Mouse (Mus musculus) right cerebral cortex, adult 2 months (tissue): ENCODE results near the gene Fam13a.

Experiments used
- DNase-seq, 2 experiments: peaks; one replicate each; pipeline ENCODE4 v3.0.0; 2021 to 2022; ENCODE audit warnings: low spot score in 2 of 2

Gene Fam13a

DNA sequence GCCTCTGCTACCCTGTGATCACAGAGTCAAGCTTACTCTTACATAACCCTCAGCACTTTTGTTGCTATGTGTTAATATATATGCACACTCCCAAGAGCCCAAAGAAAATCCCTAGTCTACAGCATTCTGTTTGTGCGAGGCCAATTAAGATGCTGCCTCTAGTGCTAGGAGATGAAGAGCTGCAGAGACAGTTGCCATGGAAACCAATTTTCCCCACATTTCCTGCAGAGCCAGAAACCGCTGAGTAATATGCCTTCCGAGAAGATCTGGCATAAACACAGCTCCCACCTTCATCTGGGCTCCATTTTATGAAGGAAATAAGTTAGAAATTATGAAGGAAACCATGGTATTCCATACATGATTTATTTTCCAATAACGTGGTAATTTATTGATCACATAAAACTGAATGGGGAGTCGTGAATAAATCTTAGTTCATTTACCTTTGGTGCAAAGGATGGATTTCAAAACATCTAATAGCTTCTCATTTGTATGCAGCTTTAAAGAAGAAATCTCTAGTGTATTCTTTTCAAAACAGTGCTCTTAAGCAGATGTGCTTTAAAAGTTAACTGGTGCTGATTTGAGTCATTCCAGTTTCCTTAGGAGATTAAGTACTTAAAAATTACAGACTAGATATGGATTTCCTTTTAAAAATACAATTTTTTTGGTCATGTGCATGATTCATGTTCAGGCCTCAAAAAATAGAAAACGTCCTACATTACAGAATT is 91.0 kb downstream of the Fam13a start:
- DNase-seq = peak; percentile 75

DNA sequence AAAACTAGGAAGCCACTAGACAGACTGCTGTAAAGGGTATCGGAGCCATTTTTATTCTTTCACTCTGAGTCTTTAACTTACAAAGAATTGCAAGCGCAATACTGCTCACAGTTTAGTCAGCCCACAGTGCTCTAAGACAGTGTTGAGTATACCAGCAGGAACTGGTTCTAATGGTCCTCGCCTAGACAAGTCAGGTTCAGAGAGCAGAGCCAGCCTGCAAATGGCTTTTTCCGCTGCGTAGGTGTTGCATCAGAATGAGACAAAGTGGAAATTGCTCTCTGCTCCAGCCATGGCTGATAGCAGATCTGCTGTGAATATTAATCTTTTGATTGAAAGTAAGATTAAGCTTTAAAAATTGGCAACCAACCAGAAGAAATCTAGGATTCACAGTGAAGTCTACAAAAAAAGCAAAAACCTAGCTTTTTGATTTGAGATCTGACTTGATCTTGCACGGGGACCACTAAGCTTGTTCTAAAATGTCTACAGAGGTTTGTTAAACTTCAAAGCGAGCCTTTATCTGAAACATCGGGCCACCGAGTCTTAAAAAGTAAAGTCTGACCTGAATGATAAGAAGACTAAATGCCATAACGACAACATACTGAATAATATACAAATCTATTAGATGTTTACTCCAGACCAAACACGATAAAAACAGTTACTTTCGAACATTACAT is 91.7 kb downstream of the Fam13a start:
- peak; percentile 43 to 51 for DNase-seq

DNA sequence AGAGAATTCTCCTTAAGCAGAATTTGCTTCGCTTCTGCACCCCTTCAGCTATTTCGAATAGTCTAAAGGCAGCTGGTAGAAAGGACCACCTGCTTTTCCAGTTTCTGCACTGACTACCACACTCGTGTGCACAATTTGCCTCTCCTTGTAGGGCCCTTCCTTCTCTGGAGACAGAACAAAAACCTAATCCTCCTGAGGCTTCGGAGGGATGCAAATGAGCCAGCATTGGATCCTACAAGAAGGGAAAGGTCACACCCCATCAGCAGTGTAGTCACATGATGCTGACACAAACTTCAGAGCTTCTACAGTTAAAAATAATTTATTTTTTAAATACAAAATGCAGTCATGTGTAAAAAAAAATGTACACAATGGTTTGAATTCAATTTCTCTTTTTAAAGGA is 93.2 kb downstream of the Fam13a start:
- no peak for DNase-seq

DNA sequence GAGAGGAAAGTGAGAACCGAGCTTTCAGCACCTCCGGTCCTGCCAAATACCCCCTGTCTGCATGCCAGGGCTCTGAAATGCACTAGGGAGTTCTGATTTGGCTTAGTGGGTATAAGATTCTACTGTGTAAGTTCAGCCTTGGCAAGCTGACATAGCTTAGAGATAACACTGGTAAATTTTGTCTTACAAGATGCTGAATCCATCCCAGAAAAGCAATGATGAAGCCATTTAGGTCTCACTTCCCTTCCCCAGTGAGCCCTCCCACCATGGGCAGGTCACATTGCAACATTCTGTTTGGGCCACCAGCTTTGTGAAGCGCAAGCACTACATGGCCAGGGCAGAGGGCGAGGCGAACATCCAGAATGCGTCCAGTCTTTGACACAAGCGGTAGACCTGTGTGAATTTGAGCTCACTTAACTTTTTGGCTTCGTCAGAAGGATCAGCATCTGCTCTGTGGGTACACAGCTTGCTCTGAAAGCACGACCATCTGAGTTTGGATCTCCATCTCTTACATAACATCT is 94.4 kb downstream of the Fam13a start:
- DNase-seq = peak in 1 of 2 experiments; percentile 43

DNA sequence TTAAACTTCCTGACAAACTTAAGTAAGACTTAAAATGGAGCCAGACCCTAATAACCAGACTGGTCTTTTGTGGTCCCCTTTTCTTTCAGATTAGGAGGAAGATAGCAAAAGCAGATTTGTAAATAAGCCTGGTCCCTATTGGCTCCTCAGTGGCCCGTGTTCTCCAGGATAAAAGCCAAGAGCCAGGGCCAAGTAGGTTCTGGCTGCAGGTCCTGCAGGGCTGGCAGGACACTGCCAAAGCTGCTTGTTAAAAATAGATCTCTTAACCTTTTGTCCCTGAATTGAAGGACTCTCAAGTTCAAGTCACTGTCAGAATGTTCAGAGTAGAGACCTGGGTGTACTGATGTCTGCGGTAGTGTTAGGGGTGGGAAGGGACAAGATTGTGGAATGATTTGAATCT is 96.5 kb downstream of the Fam13a start:
- no peak for DNase-seq

DNA sequence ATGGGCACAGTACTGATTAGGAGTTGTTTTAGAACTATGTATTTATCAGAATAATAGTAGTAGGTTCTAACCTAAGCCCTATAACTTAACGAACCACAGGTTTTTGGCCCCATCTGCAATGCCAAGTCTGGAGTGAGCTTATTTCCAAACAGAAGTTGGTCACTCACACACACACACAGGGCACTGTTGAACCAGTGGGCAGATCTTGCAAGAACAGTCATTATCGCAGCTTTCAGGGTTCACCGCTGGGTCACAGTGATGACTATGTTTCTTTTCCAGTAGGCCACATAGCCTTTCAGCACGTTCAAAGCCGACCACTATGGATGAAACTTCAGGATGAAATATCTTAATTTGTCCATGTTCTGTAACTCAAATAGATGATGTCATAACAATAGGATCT is 101.8 kb downstream of the Fam13a start:
- DNase-seq = no peak

DNA sequence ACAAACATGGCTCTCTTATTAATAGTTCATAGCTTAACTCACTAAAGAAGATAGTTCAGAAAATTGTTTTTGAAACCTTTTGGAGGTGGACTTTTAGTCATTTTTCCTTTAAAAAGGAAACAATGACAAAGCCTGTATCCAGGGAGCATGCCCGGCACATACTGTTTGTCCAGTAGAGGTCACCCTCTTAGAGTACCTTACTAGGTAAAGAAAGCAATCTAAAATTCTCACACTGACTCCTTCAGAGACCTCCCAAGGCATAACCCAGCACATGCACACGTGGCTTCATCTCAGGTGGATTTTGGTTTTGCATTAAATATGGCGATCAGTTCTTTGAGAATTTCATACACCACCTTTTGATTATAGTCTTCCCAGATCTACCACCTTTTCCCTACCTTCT is 102.7 kb downstream of the Fam13a start:
- DNase-seq = no peak

DNA sequence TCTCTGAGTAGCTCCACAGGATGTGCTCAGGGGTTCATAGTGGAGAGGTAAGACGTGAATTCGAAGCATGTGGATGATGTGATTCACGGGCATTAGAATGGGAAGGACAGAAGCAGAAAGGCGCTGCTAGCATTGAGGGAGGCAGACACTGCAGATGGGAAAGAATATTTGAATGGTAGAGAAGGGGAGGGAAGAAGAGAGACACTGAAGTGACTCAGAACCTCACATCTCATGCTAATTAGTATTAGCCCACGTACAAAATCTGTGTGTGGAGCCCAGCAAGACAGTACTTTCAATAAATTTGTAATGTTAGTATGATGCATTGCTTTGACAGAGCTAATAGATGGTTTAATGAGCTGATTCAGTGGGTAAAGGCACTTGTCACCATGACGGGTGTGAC is 103.6 kb downstream of the Fam13a start:
- DNase-seq = no peak

DNA sequence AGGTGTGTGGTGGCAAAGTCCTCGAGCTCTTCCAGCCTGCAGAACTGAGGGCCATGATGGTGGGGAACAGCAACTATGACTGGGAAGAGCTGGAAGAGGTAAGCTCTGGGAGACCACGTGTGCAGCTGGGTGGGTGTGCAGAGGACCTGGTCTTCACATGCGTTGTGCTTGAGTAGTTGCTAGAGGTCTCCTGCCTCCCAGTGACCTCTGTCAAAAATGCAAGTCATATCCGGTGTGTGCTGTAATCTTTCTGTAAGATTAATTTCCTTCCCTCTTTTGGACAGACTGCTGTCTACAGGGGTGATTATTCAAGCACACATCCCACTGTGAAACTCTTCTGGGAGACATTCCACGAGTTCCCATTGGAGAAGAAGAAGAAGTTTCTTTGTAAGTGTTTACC is 107.9 kb downstream of the Fam13a start:
- no peak for DNase-seq

DNA sequence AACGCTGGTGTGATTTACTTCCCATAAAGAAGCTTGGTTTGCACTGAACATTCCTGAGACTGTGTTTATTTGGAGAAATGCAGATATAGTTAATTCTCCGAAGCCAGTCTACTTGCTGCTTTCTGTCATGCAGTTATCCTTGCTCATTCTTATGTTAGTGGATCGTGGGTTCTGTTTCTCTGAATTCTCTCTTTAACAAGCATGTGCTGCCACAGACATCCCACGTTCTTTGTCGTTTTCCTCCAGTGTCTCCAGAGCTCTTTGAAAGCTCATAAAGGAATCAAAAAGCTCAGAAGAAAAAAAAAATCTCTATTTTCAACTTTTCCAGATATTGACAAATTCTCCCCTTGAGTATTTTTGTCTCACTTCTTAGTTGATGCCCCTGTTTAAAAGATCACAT is 110.4 kb downstream of the Fam13a start:
- DNase-seq = no peak

DNA sequence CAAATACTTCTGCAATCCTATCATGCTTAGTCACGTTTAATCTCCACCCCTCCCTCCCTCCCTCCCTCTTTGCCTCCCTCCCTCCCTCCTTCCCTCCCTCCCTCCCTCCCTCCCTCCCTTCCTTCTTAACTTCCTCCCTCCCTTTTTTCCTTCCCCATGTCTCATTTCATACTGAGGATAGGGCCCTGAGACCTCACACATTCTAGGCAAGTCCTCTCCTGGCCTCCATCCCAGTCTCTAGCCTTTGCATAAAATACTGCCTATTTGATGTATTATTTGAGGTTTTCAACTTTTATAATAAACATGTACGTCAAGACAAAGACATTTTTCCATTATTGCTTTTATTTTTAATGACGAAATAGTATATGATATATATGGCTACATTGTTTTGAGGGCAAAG is 110.8 kb downstream of the Fam13a start:
- DNase-seq = no peak

DNA sequence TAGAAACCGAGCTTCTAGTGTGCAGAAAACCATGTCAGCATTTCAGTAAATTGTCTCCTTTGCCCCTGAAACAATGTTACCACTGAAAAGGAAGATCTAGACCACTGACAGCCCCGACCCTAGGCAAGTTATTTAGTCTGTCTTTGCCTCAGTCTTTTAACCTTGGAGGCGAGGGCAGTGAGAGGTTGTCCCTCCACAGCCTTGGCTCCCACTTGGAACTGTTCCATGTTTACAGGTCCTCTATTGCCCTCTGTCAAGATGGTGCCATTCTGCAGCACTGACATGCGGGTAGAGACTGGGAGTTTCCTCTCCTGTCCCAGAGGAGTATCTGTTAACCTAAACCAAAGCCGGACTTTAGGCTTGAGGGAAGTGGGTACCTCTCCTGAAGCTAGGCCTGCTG is 111.5 kb downstream of the Fam13a start:
- DNase-seq = no peak

DNA sequence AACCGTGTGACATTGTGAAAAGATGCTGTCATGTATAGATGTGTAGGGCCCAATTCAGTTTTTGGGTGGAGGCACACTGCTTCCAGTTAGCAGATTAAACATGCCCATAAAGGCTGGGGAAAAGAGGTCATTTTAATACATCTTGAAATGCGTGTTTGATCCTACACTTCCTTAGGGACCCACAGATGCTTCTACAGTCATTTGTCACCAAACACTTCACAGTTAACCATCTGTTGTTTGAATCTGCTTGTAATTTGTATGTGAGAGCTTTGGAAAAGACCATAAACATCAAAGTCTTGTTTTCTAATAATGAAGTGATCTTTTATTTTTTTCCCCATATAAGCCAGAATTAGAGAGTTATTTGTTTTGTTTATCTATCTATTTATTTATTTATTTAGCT is 116.6 kb downstream of the Fam13a start:
- DNase-seq = no peak

DNA sequence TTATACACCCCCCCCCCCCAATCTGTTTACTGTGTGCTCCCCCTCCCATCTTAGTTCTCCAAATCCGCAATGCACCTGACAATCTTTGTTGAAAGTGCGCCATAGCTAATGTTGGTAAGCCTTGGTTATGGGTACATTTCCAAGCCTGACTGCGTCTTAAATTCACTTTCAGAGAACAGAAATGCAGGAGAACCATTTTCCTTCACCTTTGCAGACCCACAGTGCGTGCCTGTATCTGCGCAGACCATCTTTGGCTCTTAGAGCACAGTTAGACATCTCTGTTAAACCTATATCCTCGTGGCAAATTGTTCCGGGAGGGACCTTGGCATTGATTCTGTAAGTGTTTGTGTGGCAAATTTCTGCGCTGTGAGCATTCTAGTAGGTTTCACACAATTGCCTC is 117.0 kb downstream of the Fam13a start:
- no peak for DNase-seq

DNA sequence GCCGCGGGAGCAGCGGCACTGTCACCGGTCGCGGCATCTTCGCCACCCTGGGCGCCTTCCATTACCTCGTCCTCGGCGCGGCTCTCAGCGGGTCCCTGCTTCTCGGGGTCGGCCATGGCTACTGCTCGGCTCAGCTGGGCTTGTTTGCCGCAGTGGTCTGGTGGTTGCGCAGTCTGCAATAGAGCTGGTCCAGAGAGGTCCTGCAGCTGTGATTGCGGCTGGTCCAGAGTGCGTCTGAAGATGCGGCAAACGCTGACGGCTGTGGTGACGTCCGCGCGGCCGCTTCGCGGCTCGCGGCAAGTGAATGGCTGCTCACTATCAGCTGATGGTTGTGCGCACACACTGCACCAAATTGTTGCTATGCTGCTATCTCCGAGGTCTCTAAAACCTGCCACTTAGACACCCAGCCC is 117.5 kb downstream of the Fam13a start, which contains the start of gene Nap1l5:
Gene Nap1l5, minus strand, starts transcription at position 225 of the 410 bp plus-strand sequence.
- peak; percentile 73 to 83 for DNase-seq

DNA sequence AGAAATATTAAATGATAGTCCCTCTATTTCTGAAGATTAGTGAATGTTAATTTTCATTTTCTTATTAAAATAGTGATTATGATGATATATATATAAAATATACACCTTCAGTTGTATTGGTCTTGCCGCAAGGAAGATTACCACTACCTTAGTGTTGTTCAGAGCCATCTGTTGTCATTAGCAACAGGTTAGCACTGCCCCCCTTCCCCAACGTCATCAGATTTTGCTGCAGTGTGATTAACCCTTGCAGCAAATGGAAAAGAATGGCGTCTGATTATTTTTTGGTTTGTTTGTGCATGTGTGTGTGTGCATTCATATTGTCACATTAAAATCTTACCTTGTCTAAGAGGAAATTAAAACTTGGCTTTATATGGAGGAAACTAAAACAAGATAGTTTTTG is 119.8 kb downstream of the Fam13a start:
- no peak for DNase-seq

DNA sequence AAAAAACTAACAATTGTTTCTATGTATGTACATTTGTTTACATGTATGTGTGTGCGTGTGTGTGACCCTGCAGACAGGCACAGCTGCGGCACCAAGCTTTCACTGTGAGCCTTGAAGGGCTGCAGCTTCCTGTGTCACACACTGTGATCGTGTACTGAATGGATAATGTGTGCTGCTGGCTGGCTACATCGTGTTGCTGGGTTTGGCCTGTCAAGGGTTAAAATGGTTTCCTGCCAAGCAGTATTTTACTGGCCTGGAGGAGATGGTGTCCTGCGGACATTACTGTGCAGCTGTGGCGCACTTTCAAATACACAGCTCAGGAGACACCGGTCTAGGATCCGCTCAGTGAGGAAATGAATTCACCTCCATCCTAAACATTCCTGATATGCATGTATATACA is 121.2 kb downstream of the Fam13a start:
- DNase-seq = peak; percentile 38 to 51

DNA sequence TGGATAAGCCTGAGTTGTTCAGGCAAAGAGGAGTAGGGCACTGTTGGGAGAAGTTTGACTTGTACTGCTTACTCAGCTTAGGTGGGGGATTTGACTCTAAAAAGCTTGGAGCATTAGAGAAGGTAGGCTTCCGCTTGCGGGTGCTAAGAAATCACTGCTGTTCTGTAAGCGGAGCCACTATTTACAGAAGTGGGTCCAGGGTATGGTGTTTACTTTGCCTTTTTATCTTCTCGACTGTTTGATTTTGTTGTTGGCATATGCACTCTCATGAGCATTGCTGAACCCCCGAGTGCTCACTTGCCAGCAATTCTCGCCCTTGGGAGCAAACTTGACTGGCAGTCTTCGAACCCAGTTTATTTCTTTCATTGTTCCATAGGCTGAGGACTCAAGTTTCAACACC is 123.8 kb downstream of the Fam13a start:
- no peak for DNase-seq

DNA sequence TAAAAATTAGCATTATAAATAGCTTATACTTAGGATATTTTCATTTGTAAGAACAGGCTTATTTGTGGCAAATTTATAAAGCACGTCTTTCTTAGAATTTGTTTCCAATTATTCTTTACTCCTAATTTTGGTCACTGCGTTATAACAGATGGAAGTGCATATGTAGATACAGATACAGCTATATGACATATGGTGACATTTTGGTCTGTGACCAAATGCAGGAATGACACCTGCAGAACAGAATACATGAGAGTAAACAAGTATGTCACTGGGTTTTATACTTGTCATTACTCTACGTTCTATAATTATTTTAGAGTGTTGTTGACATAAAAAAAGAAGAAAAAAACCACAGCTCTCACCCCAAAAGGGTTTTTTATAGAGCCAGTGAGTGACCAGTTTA is 125.3 kb downstream of the Fam13a start:
- no peak for DNase-seq

DNA sequence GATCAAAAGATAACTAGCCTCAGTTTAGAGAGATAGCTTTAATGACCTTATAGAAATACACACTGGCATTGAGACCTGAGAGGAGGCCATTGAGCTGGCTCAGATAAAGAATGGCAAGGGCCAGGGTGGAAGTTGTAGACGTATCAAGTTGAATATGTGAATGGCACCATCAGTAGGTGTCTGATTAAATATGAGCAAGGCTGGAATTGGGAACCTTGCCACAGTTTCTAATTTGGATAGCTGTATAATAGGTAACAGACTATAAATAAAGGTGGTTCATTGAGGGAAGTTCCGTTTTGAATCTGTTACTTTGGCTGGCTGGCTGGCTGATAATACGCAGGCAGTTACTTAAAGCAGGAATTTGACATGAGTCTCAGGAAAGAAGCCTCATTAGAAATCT is 127.7 kb downstream of the Fam13a start:
- DNase-seq = no peak

DNA sequence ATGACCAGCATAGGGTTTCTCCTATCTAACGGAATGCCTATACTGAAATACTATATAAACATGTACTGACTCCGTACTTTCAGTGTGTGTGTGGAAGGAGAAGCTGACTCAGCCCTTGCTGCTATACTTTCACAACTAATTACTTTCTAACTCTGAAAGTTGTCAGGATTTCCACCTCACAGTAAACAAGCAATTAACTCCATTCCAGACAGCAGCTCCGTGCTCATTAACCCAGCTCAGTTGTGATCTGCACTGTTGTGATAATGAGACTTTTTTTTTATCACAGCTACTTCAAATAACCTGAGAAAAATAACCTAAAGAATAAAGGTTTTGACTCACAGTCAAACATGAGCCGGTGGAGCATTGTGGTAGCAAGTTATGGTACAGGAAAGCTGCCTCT is 129.4 kb downstream of the Fam13a start:
- DNase-seq = no peak

DNA sequence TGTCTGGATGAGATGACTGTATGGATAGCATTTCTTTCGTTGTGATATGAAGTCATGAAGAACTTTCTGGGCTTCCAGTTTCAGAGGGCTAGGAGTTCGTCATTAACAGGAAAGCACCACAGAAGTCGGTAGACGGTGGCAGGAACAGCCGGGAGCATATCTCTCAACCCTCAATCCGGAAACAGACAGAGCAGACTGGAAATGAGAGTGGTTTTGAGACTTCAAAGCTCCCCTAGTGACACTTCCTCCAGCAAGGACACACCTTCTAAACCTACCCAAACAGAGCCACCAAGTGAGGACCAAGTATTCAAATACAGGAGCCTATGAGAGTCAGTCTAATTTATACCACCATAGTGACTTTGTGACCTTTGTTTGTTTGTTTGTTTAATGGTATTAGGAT is 131.0 kb downstream of the Fam13a start:
- DNase-seq = no peak

DNA sequence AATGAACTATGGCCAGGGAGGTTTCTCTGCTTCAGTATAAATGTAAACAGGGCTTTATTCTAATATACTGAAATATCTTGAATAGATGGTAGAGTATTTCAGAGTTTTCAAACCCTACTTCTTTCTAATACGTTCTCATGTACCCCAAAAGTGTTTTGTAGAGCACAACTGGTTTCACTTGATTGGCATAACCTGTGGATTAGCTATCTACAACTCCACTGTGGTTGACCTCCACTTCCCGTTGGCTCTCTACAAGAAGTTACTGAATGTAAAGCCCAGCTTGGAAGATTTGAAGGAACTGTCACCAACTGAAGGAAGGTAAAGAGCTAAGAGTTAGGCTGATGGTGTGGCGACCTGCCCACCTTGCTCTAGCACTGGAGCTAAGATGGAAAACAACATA is 134.4 kb downstream of the Fam13a start:
- DNase-seq = no peak
